Mouse (Mus musculus): ENCODE data around the gene Dis3l2. TPM values are rescaled to one million over a fixed set of nuclear protein-coding genes. Genes with fewer than 3 reads are reported as not detected.

Dis3l2 gene
- total RNA-seq, 2 experiments from 2014 or later = 12.5 to 14.2 TPM

DNA sequence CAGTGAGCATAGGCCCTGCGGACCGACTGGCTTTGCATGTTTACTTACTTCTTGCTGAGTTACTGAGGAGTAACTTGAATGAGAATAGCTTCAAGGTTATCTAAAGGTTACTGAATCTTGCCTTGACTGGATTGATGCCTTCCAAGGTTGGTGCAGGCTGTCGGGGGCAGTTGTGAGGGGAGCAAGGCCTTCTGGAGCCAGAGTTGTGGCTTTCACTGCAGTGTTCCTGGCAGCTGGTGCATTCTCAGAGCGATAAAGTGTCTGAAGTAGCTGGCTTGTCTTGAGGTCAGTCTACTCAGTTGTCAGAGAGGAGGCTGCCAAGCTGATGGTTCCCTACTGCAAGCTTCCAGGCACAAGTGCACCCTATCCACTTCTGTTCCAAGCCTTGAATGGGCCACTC, 15.8 kb downstream of the Dis3l2 start:
- DNase-seq (ENCODE audit: low spot score in 2 of 2) = no peak

DNA sequence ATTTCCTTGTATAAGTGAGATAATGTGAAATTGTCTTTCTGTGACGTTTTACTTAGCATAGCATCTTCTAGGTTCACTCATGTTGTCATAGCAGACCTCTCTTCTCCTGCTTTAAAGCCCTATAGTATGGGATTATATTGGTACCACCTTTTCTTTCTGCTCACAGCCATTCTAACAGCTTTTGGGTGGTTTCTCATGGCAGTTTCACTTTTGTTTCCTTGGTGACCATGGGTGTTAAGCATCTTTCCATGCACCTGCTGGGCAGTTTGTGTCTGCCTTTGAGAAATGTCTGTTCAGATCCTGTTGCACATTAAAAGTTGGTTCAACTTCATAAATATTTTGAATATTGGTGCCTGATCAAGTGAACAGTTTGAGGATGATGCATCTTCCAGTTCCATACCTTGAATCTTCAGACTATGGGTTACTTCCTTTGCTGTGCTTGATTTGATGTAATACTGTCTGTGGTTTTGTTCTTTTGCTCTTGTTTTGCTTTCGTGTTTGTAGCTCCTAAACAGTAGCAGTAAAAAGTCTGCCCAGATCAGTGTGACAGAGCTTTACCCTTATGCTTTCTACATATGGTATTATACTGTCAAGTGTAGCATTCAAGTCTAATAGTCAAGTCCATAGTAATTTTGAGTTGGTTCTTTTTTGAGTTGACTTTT, 29.7 kb downstream of the Dis3l2 start:
- no peak for DNase-seq (ENCODE audit: low spot score in 2 of 2)

DNA sequence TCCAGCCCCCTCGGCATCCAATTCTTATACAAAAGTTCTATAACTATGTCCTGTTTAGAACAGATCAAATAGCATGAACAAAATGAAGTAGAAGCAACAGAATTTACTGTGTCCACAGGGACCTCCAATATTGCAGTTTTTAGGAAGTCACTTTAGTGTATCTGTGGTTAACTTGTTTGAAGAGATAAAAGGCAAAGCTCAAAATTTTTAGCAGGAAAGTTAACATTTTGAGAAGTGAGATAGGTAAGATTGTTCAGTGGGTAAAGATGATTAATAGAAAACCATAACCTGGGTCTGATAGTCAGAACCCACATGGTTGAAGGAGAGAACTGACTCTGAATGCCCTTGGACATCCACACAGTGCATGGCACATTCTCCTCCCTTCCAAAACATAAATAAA, 32.8 kb downstream of the Dis3l2 start:
- no peak for DNase-seq (ENCODE audit: low spot score in 2 of 2)

DNA sequence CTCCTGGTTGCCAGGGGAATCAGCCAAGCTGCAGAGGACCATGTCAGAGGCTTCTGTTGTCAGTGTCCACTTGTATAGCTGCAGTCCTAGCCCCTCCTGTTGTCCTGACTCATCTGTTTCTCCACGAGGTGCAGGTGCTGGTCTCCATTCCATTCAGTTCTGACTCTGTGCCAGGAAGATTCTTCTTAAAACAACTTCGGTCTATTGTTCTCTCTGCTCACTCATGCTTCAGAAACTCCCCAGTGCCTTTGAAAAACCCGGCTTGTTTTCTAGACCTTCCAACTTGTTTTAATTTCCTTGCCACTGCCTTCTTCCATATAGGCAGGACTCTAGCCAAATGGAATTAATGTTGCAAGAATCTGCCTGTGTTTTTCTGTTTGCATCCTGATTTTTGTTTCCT, 39.3 kb downstream of the Dis3l2 start:
- DNase-seq (ENCODE audit: low spot score in 2 of 2) = no peak

DNA sequence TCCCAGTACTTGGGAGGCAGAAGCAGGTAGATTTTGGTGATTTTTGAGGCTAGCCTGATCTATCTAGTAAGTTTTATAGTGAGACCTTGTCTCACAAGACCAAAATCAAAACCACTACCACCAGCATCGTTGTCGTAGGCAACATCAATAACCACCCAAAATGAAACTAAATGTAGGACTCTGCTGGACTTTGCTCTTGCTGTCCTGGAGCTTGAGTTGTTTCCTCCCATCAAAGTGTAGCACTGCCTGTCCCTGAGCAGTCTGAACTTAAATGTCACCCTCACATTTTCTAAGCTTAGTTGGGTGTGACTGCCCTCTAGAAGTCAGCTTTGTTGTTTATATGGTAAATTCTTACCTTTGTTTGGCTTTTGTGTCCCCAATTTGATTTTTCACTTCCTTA, 43.4 kb downstream of the Dis3l2 start:
- no peak for DNase-seq (ENCODE audit: low spot score in 2 of 2)

DNA sequence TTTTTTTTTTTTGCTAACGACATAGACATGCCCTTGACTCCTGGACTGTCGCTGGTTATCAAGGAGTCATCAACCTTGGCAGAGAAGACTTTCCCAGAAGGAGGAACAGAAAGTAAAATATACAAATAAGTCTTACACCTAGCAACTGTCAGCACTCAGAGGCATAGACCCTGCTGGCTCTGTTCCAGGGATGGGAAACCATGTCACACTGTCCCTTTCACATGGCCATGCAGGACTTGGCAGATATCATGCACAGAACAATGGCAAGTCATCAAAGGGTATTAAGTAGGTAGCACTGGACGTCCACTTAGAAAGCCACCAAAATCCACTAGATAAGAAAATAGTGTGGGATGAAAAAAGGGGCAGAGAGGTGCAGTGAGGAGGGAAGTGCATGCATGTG, 46.5 kb downstream of the Dis3l2 start:
- DNase-seq (ENCODE audit: low spot score in 2 of 2) = no peak

DNA sequence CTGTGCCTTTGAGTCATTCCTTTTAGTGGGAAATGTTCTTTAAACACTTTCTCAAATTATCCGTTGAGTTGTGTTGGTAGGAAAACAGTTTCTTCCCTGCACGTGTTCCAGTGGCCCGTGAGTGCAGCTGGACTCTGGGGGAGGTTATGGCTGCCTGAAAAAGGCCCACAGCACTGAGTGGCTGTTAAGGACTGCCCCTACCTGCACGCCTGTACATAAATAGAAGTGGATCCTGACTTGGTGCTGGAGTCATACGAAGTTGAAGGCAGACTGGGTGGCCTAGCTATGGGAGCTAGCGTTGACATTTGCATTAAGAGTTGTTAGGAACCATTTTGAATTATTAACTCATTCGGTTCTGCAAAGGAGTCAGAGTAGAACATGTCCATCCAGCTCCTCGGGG, 49.8 kb downstream of the Dis3l2 start:
- no peak for DNase-seq (ENCODE audit: low spot score in 2 of 2)

DNA sequence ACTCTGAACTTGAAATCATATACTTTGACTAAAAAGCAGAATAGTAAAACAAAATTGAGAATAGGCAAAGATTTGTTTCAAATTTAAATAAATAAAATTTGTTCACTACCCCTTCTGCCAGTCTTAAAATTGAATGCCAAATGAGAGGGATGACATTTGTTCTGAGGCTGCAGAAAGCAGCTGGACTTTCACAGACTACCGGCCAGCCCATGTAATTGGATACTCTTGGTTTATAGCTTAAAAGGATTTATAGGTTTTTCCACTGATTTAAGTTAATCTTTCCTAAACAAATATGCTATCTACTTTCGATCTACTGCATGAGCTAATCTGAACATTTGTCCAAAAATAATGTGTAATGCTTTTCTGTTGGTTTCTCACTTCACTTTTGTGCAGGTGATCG, 50.7 kb downstream of the Dis3l2 start:
- DNase-seq (ENCODE audit: low spot score in 2 of 2) = no peak

DNA sequence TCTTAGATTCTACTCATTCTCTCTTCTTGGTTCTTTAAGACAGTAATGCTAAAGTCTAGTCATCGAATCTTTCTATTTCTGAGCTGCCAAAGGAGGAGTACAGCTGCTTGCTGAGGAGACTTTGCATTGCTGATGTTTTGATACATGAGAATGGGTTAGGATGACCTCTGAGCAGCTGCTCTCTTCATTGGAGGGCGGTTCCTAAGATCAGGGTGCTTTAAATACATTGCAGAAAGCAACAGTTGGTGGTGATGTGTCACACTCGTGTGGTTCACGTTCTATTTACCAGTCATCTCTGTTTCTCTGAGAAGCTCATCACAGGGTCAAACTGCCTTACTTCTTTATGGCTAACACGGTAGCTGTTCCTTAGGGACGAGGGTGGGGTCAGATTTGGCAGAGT, 54.5 kb downstream of the Dis3l2 start:
- no peak for DNase-seq (ENCODE audit: low spot score in 2 of 2)

DNA sequence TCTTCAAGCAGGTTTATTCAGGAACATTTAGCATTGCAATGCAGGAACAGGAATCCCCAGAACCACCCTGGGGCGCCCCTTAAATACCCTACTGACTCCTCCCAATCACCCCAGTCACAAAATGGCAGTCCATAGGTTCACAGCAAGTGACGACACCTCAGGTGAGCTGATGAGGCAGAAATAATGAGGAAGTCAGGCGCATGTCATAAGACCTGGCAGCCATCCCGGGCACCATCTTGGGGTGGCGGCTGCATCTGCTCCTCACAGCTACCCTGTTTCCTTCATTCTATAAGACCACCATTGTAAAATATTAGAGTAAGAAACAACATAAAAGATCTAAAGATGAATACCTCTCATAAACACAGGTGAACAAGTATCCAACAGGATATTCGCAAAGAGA, 58.6 kb downstream of the Dis3l2 start:
- DNase-seq (ENCODE audit: low spot score in 2 of 2) = no peak

DNA sequence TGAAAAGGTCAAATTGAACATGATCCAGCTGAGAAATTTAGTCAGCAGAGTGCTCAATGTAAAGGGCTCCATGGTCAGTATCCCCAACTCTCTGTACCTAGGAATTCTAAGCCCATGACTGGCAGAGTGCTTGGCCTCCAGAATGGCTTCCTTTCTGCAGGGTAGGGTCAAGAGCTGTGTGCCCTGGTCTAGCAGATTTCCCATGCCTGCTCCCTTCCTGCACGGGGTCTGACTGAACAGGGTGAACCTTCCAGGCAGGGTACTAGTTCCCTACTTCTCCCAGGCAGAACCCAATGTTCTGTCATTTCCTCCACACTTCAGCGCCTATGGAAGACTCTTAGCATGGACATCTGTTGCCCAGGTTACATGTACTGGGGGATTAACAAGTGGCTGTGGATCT, 97.6 kb downstream of the Dis3l2 start:
- DNase-seq (ENCODE audit: low spot score in 2 of 2) = no peak

DNA sequence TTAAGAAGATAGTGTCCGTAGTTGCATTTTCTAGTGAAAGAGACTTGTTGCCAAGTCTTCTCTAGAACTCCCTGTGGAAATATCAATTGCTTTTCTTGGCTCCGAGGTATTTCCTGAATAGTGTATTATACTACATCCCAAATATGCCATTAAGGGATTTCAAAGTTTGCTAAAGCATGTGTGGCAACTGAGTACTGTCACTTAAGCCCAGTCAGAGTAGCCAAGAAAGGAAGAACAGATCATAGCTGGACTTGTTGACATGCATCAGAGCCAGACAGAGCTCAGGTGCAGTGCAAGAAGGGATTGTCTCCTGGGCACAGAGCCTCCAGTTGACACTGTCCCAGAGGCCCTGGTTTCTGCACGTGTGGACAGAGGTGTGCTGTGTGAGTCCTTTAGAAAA, 108.1 kb downstream of the Dis3l2 start:
- no peak for DNase-seq (ENCODE audit: low spot score in 2 of 2)

DNA sequence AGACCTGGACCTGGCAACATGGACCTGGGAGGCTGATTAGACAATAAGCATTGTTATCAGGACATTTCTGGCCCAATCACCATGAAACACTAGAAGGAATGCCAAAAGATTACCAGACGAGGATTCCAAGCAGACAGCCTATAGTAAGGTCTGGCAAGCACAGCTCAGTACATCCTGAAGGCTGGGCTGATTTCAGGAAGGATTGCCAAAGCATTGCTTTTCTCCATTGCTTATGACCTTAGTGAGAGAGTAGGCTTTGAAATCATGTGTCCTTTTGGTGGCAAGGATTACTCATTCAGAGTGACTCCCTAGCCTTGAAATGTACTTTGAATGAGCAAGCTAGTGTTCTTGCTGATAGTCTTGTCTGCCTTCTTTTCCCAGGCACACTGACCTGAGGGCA, 118.7 kb downstream of the Dis3l2 start:
- peak in 1 of 2 experiments; percentile 20 for DNase-seq (ENCODE audit: low spot score in 2 of 2)

DNA sequence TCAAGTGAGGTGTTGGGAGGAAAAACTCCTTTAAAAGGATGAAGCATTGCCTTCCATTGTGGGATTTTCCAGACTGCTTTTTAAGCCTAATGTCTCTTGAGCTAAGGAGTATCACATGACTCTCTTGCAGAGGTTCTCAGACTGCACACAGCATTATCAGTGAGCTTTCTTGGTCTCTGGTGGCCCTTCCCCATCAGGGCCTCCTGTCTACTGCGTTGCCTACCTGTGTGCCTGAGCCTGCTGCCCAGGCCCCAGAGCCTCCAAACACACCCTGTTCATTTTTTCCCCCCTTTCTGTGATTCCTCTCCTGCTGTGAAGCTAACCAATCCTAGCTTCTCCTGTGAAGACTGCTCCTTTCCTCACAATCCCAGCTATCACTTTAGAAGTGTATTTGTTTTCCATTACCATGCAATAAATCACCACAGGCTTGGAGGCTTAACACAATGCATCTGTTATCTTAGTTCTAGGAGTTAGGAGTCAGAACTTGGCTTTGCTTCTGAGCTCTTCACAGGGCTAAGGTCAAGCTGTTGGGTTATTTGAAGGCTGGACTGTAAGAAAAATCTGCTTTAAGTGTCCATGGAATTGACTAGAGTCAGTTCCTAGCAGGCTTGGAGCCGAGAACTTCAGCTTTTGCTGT, 130.9 kb downstream of the Dis3l2 start:
- no peak for DNase-seq (ENCODE audit: low spot score in 2 of 2)

DNA sequence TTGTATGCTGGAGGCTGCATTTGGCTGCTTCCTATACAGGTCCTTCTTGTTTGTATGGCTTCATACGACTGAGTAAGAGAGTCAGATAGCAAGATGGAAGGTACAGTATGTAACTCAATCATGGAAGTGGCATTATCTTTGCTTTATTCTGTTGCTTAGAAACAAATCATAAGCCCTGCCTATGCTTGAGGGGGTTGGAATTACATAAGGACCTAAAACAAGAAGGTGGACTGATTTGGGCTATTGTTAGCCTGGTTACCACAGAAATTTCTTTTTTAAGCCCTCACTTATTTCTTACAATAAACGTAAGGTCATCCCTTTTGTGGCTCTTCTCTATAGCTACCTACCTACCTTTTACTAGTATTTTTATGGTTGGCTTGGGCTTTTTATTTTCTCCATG, 131.4 kb downstream of the Dis3l2 start:
- no peak for DNase-seq (ENCODE audit: low spot score in 2 of 2)

DNA sequence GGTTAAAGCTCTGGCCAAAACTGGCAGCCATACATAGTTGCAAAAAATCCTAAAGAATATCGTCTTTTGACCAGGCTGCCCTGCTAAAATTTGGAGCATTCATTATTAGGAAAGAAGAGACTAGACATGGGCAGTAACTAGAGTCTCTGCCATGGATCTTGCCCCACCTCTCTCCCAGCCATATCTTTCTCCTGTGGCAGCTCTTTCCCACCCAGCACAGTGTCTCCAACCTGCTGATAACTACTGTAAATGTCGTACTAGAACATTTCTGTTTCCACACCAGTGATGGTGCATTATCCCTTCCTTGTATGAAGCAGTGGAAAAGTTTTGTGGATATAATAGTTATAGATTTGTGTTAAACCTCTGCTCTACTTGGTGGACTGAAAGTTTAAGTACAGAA, 147.1 kb downstream of the Dis3l2 start:
- DNase-seq (ENCODE audit: low spot score in 2 of 2) = no peak

DNA sequence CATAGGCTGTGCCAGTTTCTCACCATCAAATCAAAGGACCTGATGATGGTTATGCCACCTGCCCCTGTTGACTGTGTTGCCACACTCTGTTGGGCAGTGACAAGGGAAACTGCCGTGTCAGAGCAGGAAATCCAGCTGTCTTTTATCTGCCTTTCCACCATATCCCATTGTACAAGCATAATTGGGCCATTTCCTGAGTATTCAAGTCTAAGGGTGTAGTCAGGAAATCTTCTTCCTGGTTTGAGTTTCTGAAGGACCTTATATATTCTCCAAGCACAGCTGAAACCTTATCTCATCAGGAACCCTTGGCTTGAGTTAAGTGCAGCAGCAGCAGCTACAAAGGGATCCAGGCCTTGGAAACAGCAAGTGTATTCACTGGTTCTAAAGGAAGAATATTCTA, 155.3 kb downstream of the Dis3l2 start:
- DNase-seq (ENCODE audit: low spot score in 2 of 2) = no peak

DNA sequence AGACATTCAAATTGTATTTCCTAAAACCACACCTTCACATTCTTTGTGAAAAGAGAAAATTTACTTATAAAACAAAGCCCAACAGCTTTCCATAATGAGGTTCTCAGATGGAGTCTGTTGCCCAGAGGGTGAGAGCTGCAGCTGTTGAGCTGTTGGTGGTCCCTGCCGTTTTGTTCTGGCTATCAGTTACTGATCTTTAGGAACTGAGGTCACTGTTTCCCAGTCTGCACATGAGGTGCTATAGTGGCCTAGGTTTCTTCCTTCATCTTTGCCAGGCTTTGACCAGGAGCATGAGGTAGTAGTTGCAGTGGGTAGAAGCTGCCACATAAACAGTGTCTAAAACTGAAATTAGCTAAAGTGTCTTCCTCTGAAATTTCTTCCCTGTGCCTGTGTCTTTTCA, 155.8 kb downstream of the Dis3l2 start:
- no peak for DNase-seq (ENCODE audit: low spot score in 2 of 2)

DNA sequence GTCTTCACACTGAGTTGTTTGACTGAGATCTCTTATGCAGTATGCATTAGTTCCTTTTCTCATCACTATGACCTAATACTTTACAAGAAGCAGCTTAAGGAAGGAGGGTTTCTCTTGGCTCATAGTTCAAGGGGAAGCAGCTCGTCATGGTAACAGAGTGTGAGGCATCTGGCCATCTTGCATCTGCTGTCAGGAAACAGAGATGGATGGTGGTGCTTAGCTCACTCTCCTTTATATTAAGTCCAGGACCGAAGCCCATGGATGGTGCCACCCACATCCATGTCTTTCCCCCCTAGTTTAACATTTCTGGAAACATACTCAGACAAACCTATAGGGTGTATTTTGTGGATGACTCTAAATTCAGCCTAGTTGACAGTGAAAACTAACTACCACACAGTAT, 170.1 kb downstream of the Dis3l2 start:
- no peak for DNase-seq (ENCODE audit: low spot score in 2 of 2)

DNA sequence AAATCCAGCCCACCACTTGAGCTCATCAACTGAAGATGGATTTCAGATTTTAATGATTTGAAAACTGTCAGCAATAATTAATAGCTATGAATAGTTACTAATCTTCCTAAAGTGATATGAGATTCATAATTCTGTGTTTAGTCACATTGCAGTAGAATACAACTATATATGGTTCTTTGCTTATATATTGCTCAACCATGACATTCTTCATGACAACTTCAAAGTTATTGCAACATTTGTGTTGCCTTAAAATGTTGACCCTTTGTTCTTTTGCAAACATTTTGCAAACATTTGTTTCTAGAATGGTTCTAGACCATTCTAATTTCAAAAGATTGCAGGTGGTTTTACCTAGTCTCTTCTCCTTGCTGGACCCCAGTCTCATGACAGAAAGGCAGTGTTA, 175.1 kb downstream of the Dis3l2 start:
- no peak for DNase-seq (ENCODE audit: low spot score in 2 of 2)

DNA sequence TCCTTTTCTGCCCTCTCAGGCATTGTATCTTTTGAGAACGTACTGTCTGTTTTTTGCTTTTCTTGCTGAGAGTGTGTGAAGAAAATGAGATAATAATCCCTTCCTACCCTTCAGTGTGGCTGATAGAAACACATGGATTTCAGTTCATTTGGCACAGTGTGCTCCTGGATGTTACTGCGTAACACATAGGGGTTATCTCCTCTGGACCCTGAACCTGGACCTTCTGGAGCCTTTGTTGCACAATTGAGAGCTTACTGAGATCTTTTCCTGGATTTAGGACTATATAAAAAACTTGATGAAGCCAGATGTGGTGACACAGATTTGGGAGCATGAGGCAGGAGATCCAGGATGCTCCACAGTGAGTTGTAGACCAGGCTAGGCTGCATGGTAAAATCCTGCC, 175.9 kb downstream of the Dis3l2 start:
- no peak for DNase-seq (ENCODE audit: low spot score in 2 of 2)

DNA sequence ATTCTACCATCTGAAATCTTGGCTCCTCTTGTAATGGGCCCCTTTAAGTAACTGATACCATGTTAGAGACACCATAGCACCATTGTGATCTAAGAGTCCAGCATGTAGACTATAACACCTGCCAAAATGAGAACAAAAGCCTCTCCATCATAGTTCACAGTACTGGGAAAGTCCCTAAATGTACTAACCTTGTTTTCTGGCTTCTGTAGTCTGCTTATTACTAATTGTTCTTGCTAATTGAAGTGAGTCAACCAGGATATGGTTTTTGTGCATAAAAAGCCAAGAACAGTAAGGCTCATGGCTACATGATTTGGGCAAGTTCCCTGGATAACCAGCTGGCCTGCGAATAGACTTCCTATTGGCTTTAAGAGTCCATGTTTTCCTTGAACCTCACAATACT, 183.5 kb downstream of the Dis3l2 start:
- no peak for DNase-seq (ENCODE audit: low spot score in 2 of 2)

DNA sequence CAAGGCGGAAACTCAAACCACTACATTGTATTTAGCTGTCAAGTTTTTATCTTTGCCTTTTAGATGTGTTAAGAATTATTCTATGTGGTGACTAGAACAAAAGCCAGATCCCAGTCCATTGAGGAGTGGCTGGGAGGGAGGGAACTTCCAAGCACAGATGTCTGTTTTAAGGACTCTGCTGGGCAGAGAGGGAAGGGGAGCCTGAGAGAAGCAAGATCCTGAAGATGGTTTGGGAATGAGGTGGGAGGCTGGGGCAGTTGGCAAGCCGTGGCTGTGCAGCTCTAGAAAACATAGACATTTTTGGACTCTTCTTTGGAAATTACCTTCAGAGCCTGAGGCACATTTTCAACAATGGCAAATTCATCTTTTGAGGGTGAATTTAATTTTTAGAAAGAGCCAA, 208.9 kb downstream of the Dis3l2 start:
- no peak for DNase-seq (ENCODE audit: low spot score in 2 of 2)
